Mouse (Mus musculus): ENCODE measurements around the gene Hoxc10. TPM values are rescaled to one million over a fixed set of nuclear protein-coding genes. Genes with fewer than 3 reads are reported as not detected.

Hoxc10 gene
- total and polyA plus RNA-seq, 2 experiments from 2014 or later = not detected

GRCm38 (mm10) chr15:103001370-103001769, 34.8 kb downstream of the Hoxc10 start:
- H3K36me3 ChIP-seq (ENCODE audit: insufficient read depth, low read length) = no peaks in the 10 kb centered on the region
- H3K4me2 ChIP-seq (ENCODE audit: low read depth, low read length, poor library complexity, severe bottlenecking) = no peak overlapping the region
- H3K27me3 ChIP-seq (ENCODE audit: insufficient read depth, low read length) = peaks cover 99% of the 10 kb centered on the region
- no peaks in the 10 kb centered on the region for H3K9me3 ChIP-seq (ENCODE audit: low read length)
- H3K9ac ChIP-seq (replicated peaks; ENCODE audit: low read length, poor library complexity, severe bottlenecking) = no peak overlapping the region
- H3K4me1 ChIP-seq (ENCODE audit: insufficient read depth, low read length) = 0 out of 2 replicates have a peak, but pooled peaks cover 3% of the 10 kb centered on the region
- H3K27ac ChIP-seq (ENCODE audit: low read depth, low read length) = no peak overlapping the region
- no peak for TF ChIP-seq CTCF (IDR thresholded peaks at IDR 0.05)
- no peak overlapping the region for H3K4me3 ChIP-seq (ENCODE audit: low read depth, low read length)
- DNase-seq (ENCODE audit: low spot score) (no peak), ATAC-seq (ENCODE audit: low FRiP score) (no peak)
- 8% methylated on average over 2 of the region's 2 CpGs for WGBS

GRCm38 (mm10) chr15:103002156-103002555, 35.6 kb downstream of the Hoxc10 start:
- TF ChIP-seq CTCF (IDR thresholded peaks at IDR 0.05) = no peak
- no peak overlapping the region for H3K4me3 ChIP-seq (ENCODE audit: low read depth, low read length)
- H3K9ac ChIP-seq (replicated peaks; ENCODE audit: low read length, poor library complexity, severe bottlenecking) = no peak overlapping the region
- no peaks in the 10 kb centered on the region for H3K36me3 ChIP-seq (ENCODE audit: insufficient read depth, low read length)
- peaks cover 100% of the 10 kb centered on the region for H3K27me3 ChIP-seq (ENCODE audit: insufficient read depth, low read length)
- H3K27ac ChIP-seq (ENCODE audit: low read depth, low read length) = no peak overlapping the region
- ATAC-seq (ENCODE audit: low FRiP score) = no peak
- no peak for DNase-seq (ENCODE audit: low spot score)
- no peak overlapping the region for H3K4me2 ChIP-seq (ENCODE audit: low read depth, low read length, poor library complexity, severe bottlenecking)
- 0 out of 2 replicates have a peak, but pooled peaks cover 3% of the 10 kb centered on the region for H3K4me1 ChIP-seq (ENCODE audit: insufficient read depth, low read length)
- 11% methylated on average over 4 of the region's 4 CpGs for WGBS
- no peaks in the 10 kb centered on the region for H3K9me3 ChIP-seq (ENCODE audit: low read length)

- no peak overlapping the region for H3K9ac ChIP-seq (replicated peaks; ENCODE audit: low read length, poor library complexity, severe bottlenecking)
- 0 out of 2 replicates have a peak, but pooled peaks cover 3% of the 10 kb centered on the region for H3K4me1 ChIP-seq (ENCODE audit: insufficient read depth, low read length)
- H3K4me3 ChIP-seq (ENCODE audit: low read depth, low read length) = no peak overlapping the region
- no peak overlapping the region for H3K4me2 ChIP-seq (ENCODE audit: low read depth, low read length, poor library complexity, severe bottlenecking)
- ATAC-seq (ENCODE audit: low FRiP score) = no peak
- peaks cover 100% of the 10 kb centered on the region for H3K27me3 ChIP-seq (ENCODE audit: insufficient read depth, low read length)
- H3K36me3 ChIP-seq (ENCODE audit: insufficient read depth, low read length) = no peaks in the 10 kb centered on the region
- 3% methylated on average over 13 of the region's 13 CpGs for WGBS
- H3K9me3 ChIP-seq (ENCODE audit: low read length) = no peaks in the 10 kb centered on the region
- no peak for DNase-seq (ENCODE audit: low spot score)
- TF ChIP-seq CTCF (IDR thresholded peaks at IDR 0.05) = no peak
- no peak overlapping the region for H3K27ac ChIP-seq (ENCODE audit: low read depth, low read length)
Measured at GRCm38 (mm10) chr15:103002821-103003448, 36.3 kb downstream of the Hoxc10 start.

GRCm38 (mm10) chr15:103005308-103005707, 38.7 kb downstream of the Hoxc10 start:
- Histone ChIP-seq H3K9me3 (ENCODE audit: low read length) (no peaks in the 10 kb centered on the region), H3K4me2 (ENCODE audit: low read depth, low read length, poor library complexity, severe bottlenecking) (no peak overlapping the region), H3K27ac (ENCODE audit: low read depth, low read length) (no peak overlapping the region), H3K9ac (replicated peaks; ENCODE audit: low read length, poor library complexity, severe bottlenecking) (no peak overlapping the region), H3K4me3 (ENCODE audit: low read depth, low read length) (no peak overlapping the region), H3K27me3 (ENCODE audit: insufficient read depth, low read length) (peaks cover 99% of the 10 kb centered on the region), H3K4me1 (ENCODE audit: insufficient read depth, low read length) (no peaks in the 10 kb centered on the region), H3K36me3 (ENCODE audit: insufficient read depth, low read length) (no peaks in the 10 kb centered on the region)
- no peak for TF ChIP-seq CTCF (IDR thresholded peaks at IDR 0.05)
- ATAC-seq (ENCODE audit: low FRiP score) (no peak), DNase-seq (ENCODE audit: low spot score) (no peak)
- WGBS = under 1% methylated on average over 17 of the region's 17 CpGs

GRCm38 (mm10) chr15:103005797-103006196, 39.2 kb downstream of the Hoxc10 start:
- Histone ChIP-seq H3K27ac (ENCODE audit: low read depth, low read length) (no peak overlapping the region), H3K4me2 (ENCODE audit: low read depth, low read length, poor library complexity, severe bottlenecking) (no peak overlapping the region), H3K9me3 (ENCODE audit: low read length) (no peaks in the 10 kb centered on the region), H3K4me3 (ENCODE audit: low read depth, low read length) (no peak overlapping the region), H3K36me3 (ENCODE audit: insufficient read depth, low read length) (no peaks in the 10 kb centered on the region), H3K9ac (replicated peaks; ENCODE audit: low read length, poor library complexity, severe bottlenecking) (no peak overlapping the region), H3K27me3 (ENCODE audit: insufficient read depth, low read length) (peaks cover 99% of the 10 kb centered on the region), H3K4me1 (ENCODE audit: insufficient read depth, low read length) (no peaks in the 10 kb centered on the region)
- DNase-seq (ENCODE audit: low spot score) = no peak
- no peak for TF ChIP-seq CTCF (IDR thresholded peaks at IDR 0.05)
- no peak for ATAC-seq (ENCODE audit: low FRiP score)
- WGBS = 2% methylated on average over 5 of the region's 5 CpGs

- WGBS = 24% methylated on average over 1 of the region's 1 CpGs
- Histone ChIP-seq H3K4me2 (ENCODE audit: low read depth, low read length, poor library complexity, severe bottlenecking) (no peak overlapping the region), H3K9ac (replicated peaks; ENCODE audit: low read length, poor library complexity, severe bottlenecking) (no peak overlapping the region), H3K4me1 (ENCODE audit: insufficient read depth, low read length) (no peaks in the 10 kb centered on the region), H3K4me3 (ENCODE audit: low read depth, low read length) (no peak overlapping the region), H3K27me3 (ENCODE audit: insufficient read depth, low read length) (peaks cover 99% of the 10 kb centered on the region), H3K27ac (ENCODE audit: low read depth, low read length) (no peak overlapping the region), H3K36me3 (ENCODE audit: insufficient read depth, low read length) (no peaks in the 10 kb centered on the region), H3K9me3 (ENCODE audit: low read length) (no peaks in the 10 kb centered on the region)
- no peak for TF ChIP-seq CTCF (IDR thresholded peaks at IDR 0.05)
- ATAC-seq (ENCODE audit: low FRiP score) (no peak), DNase-seq (ENCODE audit: low spot score) (no peak)
Measured at GRCm38 (mm10) chr15:103006326-103006725, 39.7 kb downstream of the Hoxc10 start.
